Mouse (Mus musculus): Measurements from ENCODE around the gene Mynn.
"Not testable (repeated sequence)": the region's sequence is repeated elsewhere in the genome, so short reads cannot be mapped to it uniquely, and the experiment has no call there.

Mynn gene

DNA sequence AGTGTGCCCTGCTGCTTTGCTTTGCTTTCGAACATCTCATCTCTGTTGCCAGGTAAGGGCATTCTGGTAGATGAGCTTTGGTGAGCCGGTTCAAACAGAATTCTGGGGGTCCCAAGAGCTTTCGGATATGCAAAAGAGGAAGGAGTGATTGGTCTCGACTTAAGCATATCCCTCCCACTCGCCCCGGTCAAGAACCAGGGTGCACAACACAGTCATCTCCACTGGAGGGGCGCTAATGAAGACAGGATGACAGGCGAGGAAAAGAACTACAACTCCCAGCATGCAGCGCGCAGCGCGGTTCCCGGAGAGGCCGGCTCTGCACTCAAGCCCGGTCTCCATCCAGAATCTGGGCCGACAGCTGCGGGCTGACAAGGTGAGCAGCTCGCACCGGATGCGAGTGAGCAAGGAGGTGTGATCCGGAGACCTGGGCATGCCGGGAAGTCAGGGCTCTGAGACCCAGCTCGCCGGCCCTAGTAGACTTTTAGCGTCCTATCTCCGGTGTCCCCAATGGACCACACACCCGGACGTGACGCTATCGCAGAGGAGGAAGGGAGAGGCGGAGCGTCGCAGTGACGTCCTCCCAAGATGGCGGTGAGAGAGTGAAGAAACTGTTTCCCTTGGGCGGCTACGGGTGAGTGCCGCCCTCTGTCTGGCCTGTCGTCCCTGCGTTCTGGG lies at the start of gene Mynn:
Gene Mynn (plus strand): TSS at position 1 of the 675 bp plus-strand sequence.
- peak; percentile 96 to 100 for DNase-seq (ENCODE audit: low spot score in 2 of 2)

DNA sequence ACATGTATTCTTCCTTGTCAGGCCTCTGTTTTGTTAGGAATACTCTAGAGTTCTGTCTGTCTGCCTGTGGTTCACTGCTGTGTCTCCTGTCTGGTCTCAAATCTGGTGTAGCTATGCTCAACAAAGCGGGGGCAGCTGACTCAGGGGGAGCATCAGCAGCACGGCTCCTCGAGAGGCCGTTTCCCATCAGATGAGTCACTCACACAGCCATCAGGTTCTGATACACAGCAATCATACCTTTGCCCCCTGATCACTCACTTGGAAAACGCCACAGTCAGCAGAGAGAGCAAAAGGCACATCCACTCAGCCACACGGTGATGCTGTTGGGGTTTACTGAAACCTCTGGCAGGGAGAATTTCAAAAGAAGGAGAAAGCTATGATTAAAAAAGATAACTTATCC lies 48.1 kb upstream of the Mynn start:
- DNase-seq (ENCODE audit: low spot score in 2 of 2) = no peak

DNA sequence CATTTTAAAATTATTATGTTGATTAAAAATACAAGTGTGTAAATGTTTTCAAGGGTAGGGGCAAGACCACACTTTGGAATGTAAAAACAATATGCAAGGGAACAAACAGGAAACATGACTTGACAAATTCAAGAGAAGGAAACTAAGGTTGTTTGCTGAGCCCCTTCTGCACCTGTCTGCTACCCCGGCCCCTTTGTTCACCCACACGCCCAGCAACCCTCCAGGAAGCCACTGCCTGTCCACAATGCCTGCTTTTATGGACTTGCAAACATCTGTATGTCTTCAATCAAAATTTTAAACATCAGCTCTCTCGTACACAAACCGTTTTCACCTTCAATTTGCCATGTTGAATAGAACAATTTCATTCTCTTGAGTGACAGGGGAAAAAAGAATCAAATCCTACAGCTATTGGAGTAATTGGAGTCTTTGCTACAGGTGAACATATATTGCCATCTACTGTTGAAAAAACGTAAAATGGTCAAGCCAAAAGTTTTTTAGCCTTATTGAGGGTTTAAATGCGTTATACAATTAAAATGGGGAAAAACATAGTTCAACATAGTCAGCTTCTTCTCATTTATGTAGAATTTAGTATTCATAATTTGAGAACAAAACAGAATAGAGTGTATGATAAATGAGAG lies 41.1 kb upstream of the Mynn start:
- no peak for DNase-seq (ENCODE audit: low spot score in 2 of 2)

DNA sequence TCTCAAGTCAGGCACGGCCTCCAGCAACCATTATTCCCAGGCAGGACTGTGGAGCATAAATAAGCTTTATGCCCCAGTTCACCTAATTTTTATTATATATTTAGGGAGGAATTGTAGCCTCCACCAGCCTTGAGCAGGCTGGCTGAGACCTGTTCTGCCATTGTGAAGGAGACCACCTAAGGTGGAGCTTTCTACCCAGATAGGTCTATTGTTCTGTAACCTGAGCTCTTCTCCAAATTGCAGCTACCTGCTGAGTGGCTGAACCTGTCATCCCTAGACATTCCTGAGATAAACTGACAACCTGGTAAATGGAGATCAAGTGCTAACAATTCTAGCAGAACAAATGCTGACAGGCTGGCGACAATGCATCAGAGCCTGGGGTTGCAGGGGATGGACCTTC lies 35.5 kb upstream of the Mynn start:
- not testable (repeated sequence) for DNase-seq (ENCODE audit: low spot score in 2 of 2)

DNA sequence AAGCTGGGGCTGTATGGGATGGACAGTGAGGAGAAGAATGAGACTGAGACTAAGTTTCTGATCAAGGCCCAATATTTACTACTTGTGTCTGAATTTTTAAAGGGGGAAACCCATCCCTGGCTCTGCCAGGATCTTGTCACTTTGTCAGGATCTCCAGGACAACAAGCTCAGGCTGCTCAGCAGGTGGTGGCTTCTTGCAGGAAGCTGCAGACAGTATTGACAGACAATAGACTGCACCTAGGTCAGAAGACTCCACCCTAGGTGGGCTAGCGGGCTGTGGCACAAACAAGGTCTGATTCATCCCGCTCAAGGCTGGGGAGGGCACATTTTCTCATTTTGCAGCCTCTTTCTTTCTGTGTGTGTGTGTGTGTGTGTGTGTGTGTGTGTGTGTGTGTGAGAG lies 28.3 kb upstream of the Mynn start:
- DNase-seq (ENCODE audit: low spot score in 2 of 2) = no peak

DNA sequence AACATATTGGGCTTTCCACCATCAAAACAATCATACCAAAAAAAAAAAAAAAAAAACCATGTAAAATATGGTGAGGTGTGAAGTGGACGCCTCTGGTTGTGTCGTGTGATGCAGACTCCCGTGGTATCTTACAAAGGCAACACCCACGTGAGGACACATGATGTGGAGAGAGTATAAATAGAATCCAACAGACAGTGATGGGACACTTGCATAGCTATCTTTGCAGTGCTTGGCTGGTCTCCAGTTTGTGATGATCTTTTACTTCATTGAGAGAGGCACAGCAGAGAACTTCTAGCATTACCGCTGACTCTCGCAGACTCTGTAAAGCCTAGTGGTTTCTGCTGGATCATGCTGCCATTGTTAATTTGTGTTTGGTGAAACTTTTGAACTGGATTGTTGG lies 13.0 kb upstream of the Mynn start:
- DNase-seq (ENCODE audit: low spot score in 2 of 2) = no peak

DNA sequence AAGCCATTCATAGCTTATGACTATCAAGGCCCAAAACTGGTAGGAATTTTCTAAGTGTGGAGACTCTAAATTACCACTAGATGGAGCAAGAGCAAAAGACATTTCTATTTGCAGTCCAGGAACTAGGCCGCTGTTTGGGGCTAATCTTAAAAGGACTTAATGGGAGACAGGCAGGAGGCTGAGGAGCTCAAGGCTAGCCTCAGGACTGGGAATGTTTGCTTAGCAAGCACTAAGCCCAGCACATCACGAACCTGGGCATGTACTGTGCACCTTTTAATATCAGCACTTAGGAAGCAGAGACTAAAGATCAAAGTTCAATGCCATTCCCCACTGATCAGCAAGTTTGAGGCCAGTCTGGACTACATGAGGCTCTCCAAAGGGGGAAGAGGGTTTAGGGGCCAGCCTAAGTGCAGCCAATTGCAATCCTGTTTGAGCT lies 9.4 kb upstream of the Mynn start:
- DNase-seq (ENCODE audit: low spot score in 2 of 2) = peak in 1 of 2 experiments; percentile 22

DNA sequence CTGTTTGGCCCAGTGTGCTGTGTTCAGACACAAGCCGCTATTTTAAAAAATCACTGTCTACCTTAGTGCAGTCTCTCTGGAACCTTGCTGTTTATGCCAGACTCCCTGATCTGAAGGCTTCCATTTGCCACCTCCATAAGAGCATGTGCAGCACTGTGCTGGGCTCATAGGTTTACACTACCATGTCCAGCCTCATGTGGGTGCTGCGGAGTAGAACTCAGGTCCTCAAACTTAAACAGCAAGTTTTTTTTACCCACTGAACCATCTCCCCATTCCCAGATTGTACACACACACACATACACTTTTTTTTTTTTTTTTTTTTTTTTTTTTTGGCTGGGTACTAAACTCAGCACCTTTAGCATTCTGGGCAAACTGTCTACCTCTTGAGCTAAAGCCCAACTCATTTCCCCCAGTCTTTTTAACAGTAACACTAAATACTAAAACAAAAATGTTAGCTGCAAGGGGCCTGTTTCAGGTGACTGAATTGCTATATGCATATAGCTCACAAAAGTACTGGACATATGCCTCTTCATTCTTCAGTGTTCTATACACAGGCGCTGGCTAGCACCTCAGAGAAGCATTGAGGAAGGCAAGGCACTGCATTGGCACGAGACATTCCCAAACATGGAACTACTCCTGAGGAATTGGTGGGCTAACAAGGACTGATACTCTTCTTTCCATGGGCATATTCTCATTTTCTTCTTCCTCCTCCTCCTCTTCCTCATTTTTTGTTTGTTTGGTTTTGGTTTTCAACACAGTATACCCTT lies 8.0 kb upstream of the Mynn start:
- DNase-seq (ENCODE audit: low spot score in 2 of 2) = no peak

DNA sequence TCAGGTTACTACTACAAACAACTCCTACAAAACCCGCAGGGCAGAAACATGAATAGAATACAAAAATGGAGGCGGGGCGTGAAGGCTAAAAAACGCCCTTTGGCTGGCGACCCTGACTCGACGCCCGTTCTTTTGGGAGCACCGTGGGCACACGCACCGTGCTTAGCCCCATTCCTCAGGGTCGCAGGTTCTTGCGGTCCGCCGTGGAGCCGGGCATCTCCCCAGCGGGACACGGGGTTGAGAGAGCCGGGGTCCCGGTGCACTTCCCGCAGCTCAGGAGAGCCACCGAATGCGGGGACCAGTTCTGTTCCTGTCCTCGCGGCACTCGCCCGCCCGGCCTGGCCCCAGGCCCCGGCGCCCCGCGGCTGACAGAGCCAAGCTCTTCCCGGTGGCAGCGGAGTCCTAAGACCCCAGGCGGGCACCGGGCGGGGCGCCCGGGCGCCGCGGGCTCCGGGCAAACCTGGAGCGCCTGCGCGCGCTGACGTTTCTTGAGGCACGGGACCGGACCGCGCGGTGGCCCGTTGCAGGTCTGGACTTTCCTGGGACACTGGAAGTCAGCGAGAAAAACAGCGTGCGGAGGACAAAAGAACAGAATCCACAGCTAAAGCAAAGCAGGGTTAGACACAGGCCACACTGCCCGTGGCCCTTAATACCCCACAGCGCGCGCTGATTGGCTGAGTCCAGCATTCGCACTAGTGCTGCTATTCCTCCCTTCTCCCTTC lies 6.6 kb upstream of the Mynn start:
- peak; percentile 27 to 44 for DNase-seq (ENCODE audit: low spot score in 2 of 2)

DNA sequence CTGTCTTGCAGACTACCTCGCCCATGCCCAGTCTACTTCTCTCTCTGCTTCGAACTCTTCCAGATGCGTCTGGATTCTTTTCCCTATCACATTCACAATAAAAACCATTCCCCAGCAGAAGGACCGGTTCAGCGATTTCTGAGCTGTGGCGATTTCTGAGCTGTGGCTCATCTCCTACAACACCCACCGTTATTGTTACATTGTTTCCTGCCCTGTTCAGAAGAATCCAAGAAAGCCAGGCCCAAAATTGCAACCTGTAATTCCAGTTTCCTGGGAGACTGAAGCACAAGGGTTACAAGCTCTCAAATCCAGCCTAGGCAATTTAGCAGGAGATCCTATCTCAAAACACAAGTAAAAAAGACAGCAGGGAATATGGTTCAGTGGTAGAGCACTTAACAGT lies 4.6 kb upstream of the Mynn start:
- DNase-seq (ENCODE audit: low spot score in 2 of 2) = no peak

DNA sequence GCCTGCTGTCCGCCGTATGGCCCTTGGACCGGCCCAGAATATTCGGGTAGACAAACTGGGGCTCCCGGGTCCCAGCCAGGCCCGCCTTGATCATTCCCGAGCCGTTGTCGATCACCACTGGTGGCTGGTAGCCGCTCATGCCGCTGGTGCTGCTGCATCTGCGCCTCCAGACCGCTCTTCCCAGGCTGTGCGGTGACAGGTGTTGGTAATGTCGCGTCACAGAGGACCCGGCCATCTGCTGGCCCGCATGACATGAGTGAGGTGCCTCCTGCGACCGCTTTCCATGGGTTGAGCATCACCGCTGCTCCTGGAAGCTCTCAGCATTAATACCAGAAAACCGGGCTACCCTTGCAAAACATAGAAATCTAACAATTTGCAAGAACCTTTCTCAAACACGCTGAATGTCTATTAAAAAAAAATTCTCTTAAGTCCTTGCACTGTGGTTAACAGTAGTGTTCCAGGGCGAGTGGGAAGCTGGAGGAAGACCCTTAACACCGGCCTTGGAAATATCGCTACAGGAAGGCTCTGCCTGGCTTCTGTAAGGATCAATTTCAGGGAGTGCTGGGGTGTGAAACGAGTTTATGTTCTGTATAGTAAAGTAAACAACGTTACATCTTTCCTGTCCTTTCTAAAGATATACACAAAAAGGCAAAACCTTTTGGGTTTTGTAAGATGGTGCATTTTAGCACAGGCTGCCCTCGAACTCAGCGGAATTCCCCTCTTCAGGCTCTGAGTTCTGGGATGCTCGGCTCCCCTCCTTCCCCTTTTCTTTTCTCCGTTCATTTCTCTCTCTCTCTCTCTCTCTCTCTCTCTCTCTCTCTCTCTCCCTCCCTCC lies 1.9 kb upstream of the Mynn start, which contains the start of gene Actrt3:
Gene Actrt3 (minus strand): TSS at position 229 of the 835 bp plus-strand sequence.
- DNase-seq (ENCODE audit: low spot score in 2 of 2) = peak; percentile 59 to 62

DNA sequence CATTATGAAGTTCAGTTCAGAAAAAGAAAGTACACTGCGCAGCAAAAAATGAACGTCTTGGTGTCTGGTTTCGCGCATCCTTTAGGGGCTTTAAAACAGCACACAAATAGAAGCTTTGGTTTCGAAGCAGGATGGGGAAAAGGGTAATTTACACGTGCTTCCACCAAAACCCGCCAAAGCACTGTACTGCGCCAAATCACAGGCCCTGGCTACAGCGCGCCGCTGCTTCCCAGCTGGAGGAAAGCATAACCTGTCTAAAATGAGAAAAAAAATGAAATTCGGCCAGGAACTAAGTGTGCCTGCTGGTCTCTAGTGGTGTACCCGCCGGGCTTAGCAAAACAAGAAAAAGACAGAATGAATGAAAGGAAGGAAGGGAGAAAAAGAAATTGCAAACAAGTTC lies 1.1 kb upstream of the Mynn start:
- peak; percentile 51 to 54 for DNase-seq (ENCODE audit: low spot score in 2 of 2)

DNA sequence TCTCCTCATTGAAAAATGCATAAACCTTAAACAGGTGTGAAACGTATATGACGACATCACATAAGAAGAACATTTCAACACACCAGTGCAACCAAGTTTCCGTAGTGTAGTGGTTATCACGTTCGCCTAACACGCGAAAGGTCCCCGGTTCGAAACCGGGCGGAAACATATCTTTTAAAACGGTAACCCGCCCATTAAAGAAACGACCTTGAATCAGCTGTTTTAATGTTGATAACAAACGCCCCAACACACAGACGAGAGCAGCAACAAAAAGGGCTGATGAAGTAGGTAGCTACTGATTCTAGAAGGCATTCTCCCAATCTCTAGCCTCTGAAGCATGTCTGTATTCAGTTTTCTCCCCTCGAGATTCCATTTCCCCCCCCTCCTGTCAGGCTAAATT lies 690 bp upstream of the Mynn start:
- peak; percentile 93 to 94 for DNase-seq (ENCODE audit: low spot score in 2 of 2)

DNA sequence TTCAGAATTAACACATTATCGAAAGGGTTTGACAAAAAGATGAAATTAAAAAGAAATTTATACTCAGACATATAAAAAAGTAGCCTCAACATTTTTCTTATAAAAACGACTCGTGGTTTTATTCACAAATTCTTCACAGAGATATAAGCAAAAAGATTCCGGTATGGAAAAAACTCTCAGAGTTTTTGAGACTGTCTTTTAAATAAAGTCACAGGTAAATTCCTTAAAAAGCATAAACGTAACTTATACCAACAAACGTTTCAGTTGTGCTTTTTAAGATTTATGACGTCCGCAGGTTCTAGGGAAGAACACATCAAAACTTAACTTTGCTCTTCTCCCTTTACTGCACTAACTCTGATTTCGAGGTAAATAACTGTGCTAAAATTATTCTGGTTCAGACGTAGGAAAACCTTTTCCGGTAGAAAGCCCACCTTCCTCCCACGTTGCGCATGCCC lies 228 bp upstream of the Mynn start:
- DNase-seq (ENCODE audit: low spot score in 2 of 2) = no peak

DNA sequence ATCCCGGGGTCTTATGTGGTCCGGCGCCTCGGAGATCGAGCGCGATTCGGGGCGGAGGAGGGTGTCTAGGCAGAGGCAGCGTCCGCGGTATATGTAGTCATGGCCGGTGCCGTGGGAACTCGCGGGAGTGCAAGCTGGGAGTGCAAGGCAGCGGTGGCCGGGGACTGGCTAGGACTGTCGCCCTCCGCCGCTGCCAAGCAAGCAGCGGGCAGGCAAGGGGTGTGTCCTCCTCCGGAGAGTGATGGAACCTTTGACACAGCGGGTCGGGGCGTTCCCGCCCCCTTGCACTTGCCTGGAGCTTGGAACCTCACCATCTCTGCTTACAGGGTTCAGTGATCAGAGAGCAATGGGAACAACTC lies 854 bp downstream of the Mynn start:
- DNase-seq (ENCODE audit: low spot score in 2 of 2) = no peak

DNA sequence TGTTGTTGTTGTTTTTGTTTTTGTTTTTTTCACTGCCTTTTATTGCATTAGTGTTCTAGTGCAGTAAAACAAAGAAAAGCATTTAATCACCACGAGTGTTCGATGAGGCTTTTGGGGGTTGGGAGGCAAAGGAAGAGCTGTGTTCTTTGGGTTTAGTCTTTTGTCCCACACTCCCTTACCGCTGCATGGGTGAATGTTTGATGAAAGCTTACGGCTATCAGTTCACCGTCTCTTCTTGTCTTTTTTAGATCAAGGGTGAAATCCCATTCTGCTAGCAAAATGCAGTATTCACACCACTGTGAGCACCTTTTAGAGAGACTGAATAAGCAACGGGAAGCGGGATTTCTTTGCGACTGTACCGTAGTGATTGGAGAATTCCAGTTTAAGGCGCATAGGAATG lies 1.4 kb downstream of the Mynn start:
- DNase-seq (ENCODE audit: low spot score in 2 of 2) = no peak

DNA sequence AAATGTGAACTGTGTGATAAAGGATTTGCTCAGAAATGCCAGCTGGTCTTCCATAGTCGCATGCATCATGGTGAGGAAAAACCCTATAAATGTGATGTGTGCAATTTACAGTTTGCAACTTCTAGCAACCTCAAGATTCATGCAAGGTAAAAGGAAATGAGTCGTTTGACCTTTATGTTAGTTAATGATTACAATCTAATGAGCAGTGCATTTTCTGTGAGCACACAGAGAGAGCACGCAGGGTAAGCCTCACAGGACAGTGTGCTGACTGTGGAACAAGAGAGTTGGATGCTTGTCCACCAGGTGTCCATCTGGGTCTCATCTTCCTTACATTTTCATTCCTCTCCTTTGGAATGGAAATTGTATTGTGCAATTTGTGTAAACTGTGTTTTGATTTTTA lies 7.1 kb downstream of the Mynn start:
- DNase-seq (ENCODE audit: low spot score in 2 of 2) = no peak

DNA sequence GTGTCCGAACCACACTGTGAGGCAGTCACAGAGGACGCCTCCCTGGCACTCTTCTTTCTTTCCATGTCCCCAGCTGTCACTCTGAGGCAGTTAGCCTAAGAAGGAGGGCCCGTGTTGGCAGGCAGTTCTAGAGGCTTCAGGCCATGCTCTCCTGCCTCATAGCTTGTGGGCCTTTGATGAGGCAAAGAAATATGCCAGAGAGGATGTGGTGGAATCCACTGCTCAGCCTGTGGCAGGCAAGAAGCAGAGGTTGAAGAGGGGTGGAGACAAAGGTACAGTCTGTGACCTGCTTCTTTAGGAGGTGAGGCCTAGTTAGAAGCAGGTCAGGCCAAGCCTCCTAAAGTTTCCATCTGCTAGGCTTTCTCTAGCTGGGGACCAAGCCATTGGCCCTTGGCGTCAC lies 9.1 kb downstream of the Mynn start:
- no peak for DNase-seq (ENCODE audit: low spot score in 2 of 2)

DNA sequence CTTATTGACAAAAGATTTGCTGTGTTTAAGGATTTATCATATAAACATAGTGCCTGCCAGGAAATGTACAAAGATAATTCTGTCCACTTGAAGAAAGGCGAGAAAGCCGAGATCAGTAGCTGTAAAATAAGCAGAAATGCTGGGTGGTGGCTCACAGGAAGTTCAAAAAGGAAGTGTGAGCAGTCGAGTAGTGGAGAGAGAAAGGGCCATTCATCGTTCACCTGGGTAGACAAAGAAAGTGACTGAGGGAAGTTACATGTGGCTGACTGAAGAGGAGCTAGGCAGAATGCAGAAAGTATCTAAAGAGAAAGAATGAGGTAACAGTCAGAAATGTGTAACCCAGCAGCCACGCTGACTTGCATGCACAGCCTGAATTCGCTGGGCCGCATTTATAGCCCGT lies 18.3 kb downstream of the Mynn start:
- DNase-seq (ENCODE audit: low spot score in 2 of 2) = no peak

DNA sequence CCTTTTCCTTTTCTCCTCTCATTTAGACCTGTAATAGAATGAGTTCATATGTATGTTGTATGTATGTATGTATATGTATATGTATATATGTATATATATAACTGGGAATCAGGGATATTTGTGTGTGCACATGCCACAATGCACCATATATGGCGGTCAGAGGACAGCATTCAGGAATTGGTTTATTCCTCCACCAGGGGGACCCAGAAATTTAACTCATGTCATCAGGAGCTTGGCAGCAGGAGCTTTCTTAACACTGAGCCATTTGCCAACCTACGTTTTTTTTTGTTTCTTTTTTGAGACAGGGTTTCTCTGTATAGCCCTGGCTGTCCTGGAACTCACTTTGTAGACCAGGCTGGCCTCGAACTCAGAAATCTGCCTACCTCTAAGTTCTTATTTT lies 31.8 kb downstream of the Mynn start:
- no peak for DNase-seq (ENCODE audit: low spot score in 2 of 2)

DNA sequence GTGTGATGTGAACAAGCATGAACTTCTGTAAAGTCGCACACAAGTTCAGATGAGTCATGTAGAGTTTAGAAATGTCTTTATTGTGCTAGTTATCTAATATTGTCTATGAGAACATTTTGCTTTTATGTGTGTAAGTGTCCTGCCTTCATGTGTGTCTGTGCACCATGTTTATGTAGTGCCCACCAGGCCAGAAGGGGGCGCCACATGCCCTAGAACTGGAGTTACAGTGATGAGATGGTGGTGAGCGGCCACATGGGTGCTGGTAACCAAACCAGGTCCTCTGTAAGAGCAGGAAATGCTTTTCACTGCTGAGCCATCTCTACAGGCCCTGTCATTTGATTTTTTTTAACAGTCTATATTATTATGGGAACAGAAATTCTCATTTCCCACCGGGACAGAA lies 33.8 kb downstream of the Mynn start:
- no peak for DNase-seq (ENCODE audit: low spot score in 2 of 2)

Measured in right cerebral cortex, adult 2 months (tissue).